Mouse (Mus musculus) midbrain, embryonic 10.5 days (tissue): ENCODE data around the gene Jakmip3. TPM values are rescaled to one million over a fixed set of nuclear protein-coding genes. Genes with fewer than 3 reads are reported as not detected.

ENCODE experiments used
- DNase-seq: peaks from one replicate; pipeline ENCODE4 v3.0.0-alpha.2; 2017; ENCODE audit warnings: low spot score
- H3K27ac ChIP-seq: fragments of 300-500 bp; sonication (generic); replicated peaks from 2 replicates; pipeline ENCODE4 v1.5.1; 2016; ENCODE audit warnings: mild to moderate bottlenecking
- H3K27me3 ChIP-seq: fragments of 300-500 bp; sonication (generic); 2 replicates; pipeline ENCODE4 v1.6.1; 2016; ENCODE audit warnings: low read depth, mild to moderate bottlenecking; ENCODE audit not compliant: poor library complexity, severe bottlenecking
- H3K36me3 ChIP-seq: fragments of 300-500 bp; sonication (generic); 2 replicates; pipeline ENCODE4 v1.6.1; 2016; ENCODE audit warnings: mild to moderate bottlenecking, moderate library complexity
- H3K4me1 ChIP-seq: fragments of 300-500 bp; sonication (generic); 2 replicates; pipeline ENCODE4 v1.6.1; 2016
- H3K4me3 ChIP-seq: fragments of 300-500 bp; sonication (generic); 2 replicates; pipeline ENCODE4 v1.5.1; 2016; ENCODE audit warnings: mild to moderate bottlenecking, moderate library complexity
- H3K9me3 ChIP-seq: fragments of 300-500 bp; sonication (generic); replicated peaks from 2 replicates; pipeline ENCODE4 v1.6.1; 2016; ENCODE audit warnings: mild to moderate bottlenecking
- WGBS: fragments of 180-500 bp; shearing (Covaris S2); methylation state at CpG from one replicate; pipeline ENCODE4 v1.1.7; 2016; 5-methylcytosine and 5-hydroxymethylcytosine counted together
- polyA plus RNA-seq: library from polyadenylated mRNA; unstranded; fragments of >200 nt; fragmentation: Nextera tagmentation; extraction: Ambion mirVana; gene quantifications from 2 replicates; pipeline ENCODE4 v1.2.1, GENCODE M21; 2016

The Jakmip3 gene
- polyA plus RNA-seq, 1 experiment from 2014 or later = 0.58 TPM

- no peaks in the 10 kb centered on the region for H3K4me1 ChIP-seq
- H3K4me3 ChIP-seq = no peak overlapping the region
- no peak overlapping the region for H3K27ac ChIP-seq
- WGBS = 75% methylated on average over 2 of the region's 2 CpGs
- DNase-seq = no peak
- H3K9me3 ChIP-seq = no peaks in the 10 kb centered on the region
- no peaks in the 10 kb centered on the region for H3K36me3 ChIP-seq
- H3K27me3 ChIP-seq = peaks cover 9% of the 10 kb centered on the region; the same call in 1 of the 2 replicates
Observed at GRCm38 (mm10) chr7:139119775-139120153, 179.2 kb downstream of the Jakmip3 start.

DNA sequence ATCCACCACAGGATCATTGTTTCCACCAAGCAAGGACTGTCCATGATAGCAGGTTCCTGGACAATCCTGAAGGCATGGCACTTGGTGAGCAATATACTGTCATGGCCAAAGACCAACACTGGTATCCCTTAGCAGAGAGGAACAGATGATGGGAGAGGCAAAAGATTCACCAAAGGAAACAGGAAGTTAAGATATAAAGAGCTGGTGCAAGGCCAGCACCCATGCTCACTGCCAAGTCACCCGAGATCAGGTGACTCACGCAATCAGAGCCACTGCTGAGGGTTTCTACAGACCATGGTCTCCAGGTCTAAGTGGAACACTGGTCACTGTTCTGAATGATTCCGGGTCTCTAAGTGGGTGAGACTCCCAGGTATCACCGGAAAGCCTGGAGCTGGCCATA, 185.4 kb downstream of the Jakmip3 start:
- Histone ChIP-seq H3K9me3 (no peaks in the 10 kb centered on the region), H3K27ac (no peak overlapping the region), H3K36me3 (no peaks in the 10 kb centered on the region), H3K4me3 (no peak overlapping the region), H3K4me1 (peaks cover 13% of the 10 kb centered on the region), H3K27me3 (no peaks in the 10 kb centered on the region)
- DNase-seq = no peak
- WGBS = 93% methylated on average over 4 of the region's 4 CpGs

DNA sequence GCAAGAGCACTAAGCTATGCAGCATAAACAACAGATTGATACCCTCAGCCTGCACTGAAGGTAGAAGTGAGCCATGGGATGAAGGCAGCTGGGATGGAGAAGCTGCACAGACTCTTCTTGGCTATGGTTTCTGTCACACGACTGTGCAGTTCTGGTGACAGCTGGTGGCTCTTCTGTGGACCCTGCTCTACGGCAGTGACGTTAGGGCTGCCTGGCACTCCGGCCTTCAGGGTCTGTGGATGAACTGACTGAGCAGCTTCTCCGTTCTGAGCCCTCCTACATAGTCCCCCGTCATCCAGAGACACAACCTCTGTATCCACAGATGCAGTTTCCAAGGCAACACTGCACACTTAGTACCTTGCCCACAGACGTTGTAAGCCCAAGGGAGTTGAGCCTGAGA, 186.0 kb downstream of the Jakmip3 start:
- 88% methylated on average over 7 of the region's 7 CpGs for WGBS
- no peak for DNase-seq
- Histone ChIP-seq H3K9me3 (no peaks in the 10 kb centered on the region), H3K36me3 (no peaks in the 10 kb centered on the region), H3K4me3 (no peak overlapping the region), H3K27me3 (no peaks in the 10 kb centered on the region), H3K27ac (no peak overlapping the region), H3K4me1 (peaks cover 16% of the 10 kb centered on the region)

- DNase-seq = no peak
- Histone ChIP-seq H3K27ac (no peak overlapping the region), H3K36me3 (no peaks in the 10 kb centered on the region), H3K27me3 (no peaks in the 10 kb centered on the region), H3K4me3 (no peak overlapping the region), H3K9me3 (no peaks in the 10 kb centered on the region), H3K4me1 (peaks cover 18% of the 10 kb centered on the region)
- 80% methylated on average over 4 of the region's 4 CpGs for WGBS
Observed at GRCm38 (mm10) chr7:139128994-139129393, 188.5 kb downstream of the Jakmip3 start.

DNA sequence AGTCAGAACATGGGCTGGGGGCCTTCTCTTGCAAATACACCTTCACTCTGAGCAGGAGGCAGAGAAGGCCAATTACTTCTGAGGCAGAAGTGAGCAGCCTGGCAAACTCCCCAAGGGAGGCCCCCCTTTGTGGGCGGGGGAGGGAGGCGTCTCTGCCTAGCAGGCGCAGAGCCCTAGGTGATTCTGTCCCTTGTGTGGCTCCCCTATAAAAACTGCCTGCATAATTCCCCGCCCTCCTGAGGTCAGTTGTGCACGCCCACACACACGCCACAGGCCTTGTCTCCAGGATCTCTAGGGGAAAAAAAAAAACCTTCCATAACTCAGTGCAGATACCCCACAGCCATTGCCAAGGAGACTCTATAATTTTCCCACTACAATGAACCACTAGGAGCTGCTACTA, 189.8 kb downstream of the Jakmip3 start:
- H3K4me3 ChIP-seq = no peak overlapping the region
- peaks cover 20% of the 10 kb centered on the region for H3K4me1 ChIP-seq
- peak overlapping the region; percentile 38; the same call in 1 of the 2 replicates for H3K27ac ChIP-seq
- no peaks in the 10 kb centered on the region for H3K36me3 ChIP-seq
- DNase-seq = no peak
- no peaks in the 10 kb centered on the region for H3K9me3 ChIP-seq
- no peaks in the 10 kb centered on the region; the same call in 1 of the 2 replicates for H3K27me3 ChIP-seq
- 59% methylated on average over 6 of the region's 6 CpGs for WGBS

- no peaks in the 10 kb centered on the region for H3K9me3 ChIP-seq
- H3K4me3 ChIP-seq = no peak overlapping the region
- WGBS = 80% methylated on average over 8 of the region's 8 CpGs
- no peaks in the 10 kb centered on the region for H3K36me3 ChIP-seq
- peaks cover 31% of the 10 kb centered on the region for H3K4me1 ChIP-seq
- no peaks in the 10 kb centered on the region; the same call in 1 of the 2 replicates for H3K27me3 ChIP-seq
- no peak overlapping the region; the same call in 1 of the 2 replicates for H3K27ac ChIP-seq
- DNase-seq = no peak
Observed at GRCm38 (mm10) chr7:139131538-139131937, 191.0 kb downstream of the Jakmip3 start.

DNA sequence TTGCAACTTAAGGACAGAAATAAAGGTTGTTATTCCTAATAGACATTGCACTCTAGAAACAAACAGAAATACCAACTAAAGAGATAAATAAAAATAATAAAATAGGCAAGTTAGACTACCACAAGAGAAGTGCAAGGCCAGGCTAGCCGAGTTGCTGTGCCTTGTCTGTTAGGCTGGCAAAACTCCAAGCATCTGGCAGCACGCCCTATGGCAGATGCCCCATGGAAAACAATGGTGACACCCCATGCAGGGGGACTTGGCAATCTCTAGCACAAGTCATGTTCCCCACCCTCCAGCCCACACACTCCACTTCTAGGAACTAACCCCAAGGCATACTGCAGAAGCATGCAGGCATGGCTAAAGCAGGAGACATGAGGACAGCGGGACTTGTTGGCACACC, 192.9 kb downstream of the Jakmip3 start:
- Histone ChIP-seq H3K36me3 (no peaks in the 10 kb centered on the region), H3K27me3 (peaks cover 9% of the 10 kb centered on the region), H3K4me3 (no peak overlapping the region), H3K9me3 (no peaks in the 10 kb centered on the region), H3K27ac (no peak overlapping the region), H3K4me1 (peaks cover 42% of the 10 kb centered on the region)
- no peak for DNase-seq
- 85% methylated on average over 3 of the region's 3 CpGs for WGBS

Other genes with a start within 250 kb of the Jakmip3 start
- 47.3 and 50.7 TPM in 2 replicates for gene Ppp2r2d, start 94.7 kb upstream of the Jakmip3 start, polyA plus RNA-seq
- gene Mapk1ip1, start 94.5 kb upstream of the Jakmip3 start, polyA plus RNA-seq = 11.5 and 14.6 TPM in 2 replicates
- gene Bnip3, start 31.2 kb upstream of the Jakmip3 start, polyA plus RNA-seq = 100 and 133 TPM in 2 replicates
- gene Dpysl4, start 145.3 kb downstream of the Jakmip3 start, polyA plus RNA-seq = 107 and 159 TPM in 2 replicates